Mouse (Mus musculus): ENCODE measurements around the gene Hoxc5.

The Hoxc5 gene

DNA sequence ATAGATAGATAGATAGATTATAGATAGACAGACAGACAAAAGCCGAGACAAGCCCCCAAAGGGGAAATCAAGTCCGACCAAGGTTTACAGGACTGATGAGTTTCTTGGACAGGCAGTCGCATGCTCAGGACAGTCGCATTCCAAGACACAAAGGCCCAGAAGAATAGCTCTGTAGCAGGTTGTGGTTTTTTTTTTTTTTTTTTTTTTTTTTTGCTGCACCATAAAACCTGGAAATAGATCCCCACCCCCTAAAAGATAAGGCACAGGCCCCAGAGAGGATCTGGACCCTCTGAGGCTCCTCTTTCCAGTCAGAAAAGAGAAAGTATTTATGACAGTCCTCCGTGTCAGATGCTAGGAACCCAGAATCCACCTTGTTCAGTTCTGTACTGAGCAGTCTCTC, 20.8 kb downstream of the Hoxc5 start:
- no peak for ATAC-seq (ENCODE audit: low TSS enrichment)

GRCm38 (mm10) chr15:102990461-102991397, 23.5 kb downstream of the Hoxc5 start, which contains the start of gene Hoxc8:
Gene Hoxc8 (plus strand): TSS chr15:102990607.
- ATAC-seq (ENCODE audit: low TSS enrichment) = no peak

GRCm38 (mm10) chr15:102991782-102992181, 24.5 kb downstream of the Hoxc5 start:
- no peak for ATAC-seq (ENCODE audit: low TSS enrichment)

GRCm38 (mm10) chr15:102992206-102992605, 25.0 kb downstream of the Hoxc5 start:
- no peak for ATAC-seq (ENCODE audit: low TSS enrichment)

DNA sequence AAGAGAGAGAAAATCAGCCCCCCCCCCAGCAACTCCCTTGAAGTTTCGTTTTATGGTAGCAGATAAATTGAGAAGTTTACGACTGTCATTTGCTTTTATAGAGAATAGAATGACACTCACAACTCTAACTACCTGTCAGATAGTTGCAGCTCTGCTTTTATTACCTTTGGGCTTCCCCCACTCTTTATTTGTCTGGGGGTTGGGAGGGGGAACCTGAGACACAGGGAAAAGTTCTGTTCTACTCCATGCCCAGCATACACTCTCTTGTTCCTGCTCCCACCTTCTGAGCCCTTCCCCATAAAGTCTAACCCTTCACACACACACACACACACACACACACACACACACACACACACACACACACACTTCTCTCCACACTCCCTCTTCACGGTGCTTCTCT, 25.6 kb downstream of the Hoxc5 start:
- ATAC-seq (ENCODE audit: low TSS enrichment) = no peak

DNA sequence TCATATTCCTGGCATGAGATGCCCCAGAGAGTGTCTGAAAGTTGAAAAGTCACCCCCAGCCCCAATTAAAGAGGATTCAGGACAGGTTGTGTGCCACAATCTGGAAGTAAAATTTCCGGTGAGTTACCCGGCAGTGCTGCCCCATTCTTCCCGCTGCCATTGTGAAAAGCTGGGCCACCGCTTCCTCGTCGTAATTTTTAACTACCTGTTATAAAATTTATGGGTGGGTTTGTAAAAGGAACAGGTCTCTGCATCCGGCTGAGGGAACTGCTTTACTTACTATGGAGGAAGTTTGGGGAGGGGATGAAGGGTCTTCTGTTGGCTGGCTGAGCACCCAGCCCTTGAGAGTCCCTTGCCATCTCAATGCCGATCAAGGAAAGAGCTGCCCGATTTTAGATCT, 29.3 kb downstream of the Hoxc5 start:
- ATAC-seq (ENCODE audit: low TSS enrichment) = no peak

DNA sequence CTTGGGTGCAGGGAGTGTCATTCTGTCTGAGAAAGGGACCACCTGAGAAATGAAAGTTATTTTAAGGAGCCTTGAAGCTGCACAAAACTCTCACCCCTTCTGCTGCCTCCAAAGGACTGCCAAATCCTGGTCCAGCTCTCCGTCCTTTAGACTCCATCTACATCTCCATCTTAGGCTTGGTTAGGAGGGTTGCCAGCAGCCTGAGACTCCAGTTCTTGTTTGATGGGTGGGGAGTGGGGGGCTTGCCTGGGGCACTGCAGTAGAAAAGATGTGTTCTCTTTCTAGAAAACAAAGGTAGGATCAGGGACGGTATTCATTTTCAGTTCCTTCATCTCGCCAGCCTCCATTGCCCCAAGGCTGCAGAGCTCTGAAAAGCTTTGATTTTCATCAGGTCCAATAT, 30.2 kb downstream of the Hoxc5 start:
- ATAC-seq (ENCODE audit: low TSS enrichment) = no peak

DNA sequence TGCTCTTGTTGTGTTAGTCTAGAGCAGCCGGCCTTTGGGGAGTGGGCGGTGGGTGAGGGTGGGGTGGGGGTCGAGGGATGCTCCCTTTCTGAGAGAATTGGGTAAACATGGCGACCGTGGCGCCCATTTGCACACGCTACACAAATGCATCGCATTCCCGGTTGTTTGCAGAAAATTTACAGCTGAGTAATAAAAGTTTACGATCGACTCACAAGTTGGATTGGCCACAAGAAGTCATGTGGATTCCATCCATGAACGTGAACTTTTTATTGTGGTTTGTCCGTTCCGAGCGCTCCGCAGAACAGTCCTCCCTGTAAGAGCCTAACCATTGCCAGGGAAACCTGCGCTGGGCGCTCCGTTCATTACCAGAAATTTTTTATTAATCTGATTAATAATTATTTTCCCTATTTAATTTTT, 30.7 kb downstream of the Hoxc5 start, which contains the start of gene Hoxc6:
Gene Hoxc6 (plus strand): TSS at position 319 of the 417 bp plus-strand sequence.
- ATAC-seq (ENCODE audit: low TSS enrichment) = no peak

DNA sequence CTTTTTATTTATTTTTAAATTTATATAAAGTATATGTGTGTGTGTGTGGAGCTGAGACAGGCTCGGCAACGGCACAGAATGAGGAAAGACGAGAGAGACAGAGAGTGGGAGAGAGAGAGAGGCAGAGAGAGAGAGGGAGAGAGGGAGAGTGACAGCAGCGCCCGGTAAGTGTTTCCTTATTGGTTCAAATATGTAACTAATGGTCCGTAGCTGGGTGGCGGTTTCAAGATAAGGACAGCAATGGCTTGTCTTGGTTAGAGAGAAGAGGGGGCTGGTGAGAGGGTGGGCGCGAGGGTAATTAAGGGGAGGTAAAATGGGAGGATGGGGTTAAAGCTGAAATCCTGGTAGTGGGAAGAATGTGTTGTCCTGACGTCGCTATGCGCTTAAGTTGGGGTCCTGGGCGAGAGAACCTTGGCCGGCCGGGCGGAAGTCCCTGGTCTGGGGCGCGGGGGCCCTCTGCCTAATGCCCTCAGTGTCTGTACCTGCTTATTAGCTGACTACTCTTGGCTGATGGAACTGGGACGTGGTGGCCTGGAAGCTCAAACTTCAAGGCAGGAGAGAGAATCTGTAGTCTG, 31.5 kb downstream of the Hoxc5 start:
- ATAC-seq (ENCODE audit: low TSS enrichment) = no peak

GRCm38 (mm10) chr15:102999183-102999831, 32.1 kb downstream of the Hoxc5 start:
- no peak for ATAC-seq (ENCODE audit: low TSS enrichment)

DNA sequence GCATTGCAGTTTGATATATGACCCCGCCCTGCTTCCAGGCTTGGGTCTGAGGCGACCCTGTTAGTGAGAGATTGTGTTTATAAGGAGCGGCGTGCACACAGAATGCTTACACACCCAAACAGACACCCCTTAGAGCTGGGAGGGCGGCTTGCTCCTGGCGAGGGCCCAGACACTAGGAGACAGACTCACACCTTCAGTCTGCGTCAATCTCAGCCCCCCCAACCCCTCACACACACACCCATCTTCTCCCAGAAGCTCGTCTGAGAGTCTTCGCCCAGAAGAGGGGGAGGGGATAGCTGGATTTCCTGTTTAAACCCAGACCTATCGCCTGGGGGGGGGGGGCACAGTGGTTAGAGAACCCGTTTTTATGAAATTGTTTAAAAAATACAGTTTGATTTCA, 32.7 kb downstream of the Hoxc5 start:
- no peak for ATAC-seq (ENCODE audit: low TSS enrichment)

GRCm38 (mm10) chr15:103000501-103000901, 33.3 kb downstream of the Hoxc5 start:
- ATAC-seq (ENCODE audit: low TSS enrichment) = no peak

GRCm38 (mm10) chr15:103001370-103001769, 34.1 kb downstream of the Hoxc5 start:
- ATAC-seq (ENCODE audit: low TSS enrichment) = no peak

- no peak for ATAC-seq (ENCODE audit: low TSS enrichment)
Measured at GRCm38 (mm10) chr15:103002156-103002555, 34.9 kb downstream of the Hoxc5 start.

- no peak for ATAC-seq (ENCODE audit: low TSS enrichment)
Measured at GRCm38 (mm10) chr15:103002821-103003448, 35.7 kb downstream of the Hoxc5 start.

GRCm38 (mm10) chr15:103005308-103005707, 38.1 kb downstream of the Hoxc5 start:
- no peak for ATAC-seq (ENCODE audit: low TSS enrichment)

DNA sequence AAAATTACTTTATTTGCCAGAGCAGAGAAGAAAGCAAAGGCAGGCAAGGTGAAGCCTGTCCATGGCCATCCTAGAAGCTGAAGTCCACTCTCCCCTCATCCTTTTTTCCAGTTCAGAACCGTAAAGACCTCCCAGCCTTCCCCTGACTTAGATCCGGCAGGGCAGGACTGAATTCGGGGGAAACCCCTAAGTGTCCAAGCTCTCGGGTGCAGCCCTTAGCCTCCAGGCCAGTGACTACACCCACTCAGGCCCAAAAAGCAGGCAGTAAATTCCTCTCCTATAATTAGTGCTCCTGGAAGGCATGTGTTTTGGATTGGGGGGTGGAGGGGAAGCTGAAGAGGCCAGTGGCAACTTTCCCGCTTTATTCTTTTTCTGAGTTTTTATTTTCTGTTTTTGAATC, 38.6 kb downstream of the Hoxc5 start:
- no peak for ATAC-seq (ENCODE audit: low TSS enrichment)

DNA sequence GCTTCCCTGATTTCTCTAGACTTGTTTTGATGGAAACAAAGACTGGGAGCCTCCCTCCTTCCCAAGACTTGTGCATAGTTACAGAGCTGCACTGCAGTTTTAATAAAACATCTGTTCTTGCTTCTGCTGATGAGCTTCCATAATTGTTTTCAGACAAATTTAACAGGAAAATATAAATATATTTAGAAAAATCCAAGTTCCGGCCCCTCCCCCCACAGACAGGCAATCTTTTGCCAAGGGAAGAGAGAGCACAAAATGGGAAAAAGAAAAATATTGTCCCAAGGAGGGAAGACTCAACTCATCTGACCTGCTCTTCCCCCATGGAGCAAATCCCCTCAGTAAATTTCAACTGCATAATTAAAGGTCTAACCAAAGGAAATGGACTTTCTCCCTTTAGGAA, 39.1 kb downstream of the Hoxc5 start:
- no peak for ATAC-seq (ENCODE audit: low TSS enrichment)

GRCm38 (mm10) chr15:103009265-103010111, 42.2 kb downstream of the Hoxc5 start:
- ATAC-seq (ENCODE audit: low TSS enrichment) = no peak

- no peak for ATAC-seq (ENCODE audit: low TSS enrichment)
Measured at GRCm38 (mm10) chr15:103010112-103010846, 43.0 kb downstream of the Hoxc5 start.
